Comparison of ENCODE assay signal across 12 mouse cellular contexts in the genomic region with DNA sequence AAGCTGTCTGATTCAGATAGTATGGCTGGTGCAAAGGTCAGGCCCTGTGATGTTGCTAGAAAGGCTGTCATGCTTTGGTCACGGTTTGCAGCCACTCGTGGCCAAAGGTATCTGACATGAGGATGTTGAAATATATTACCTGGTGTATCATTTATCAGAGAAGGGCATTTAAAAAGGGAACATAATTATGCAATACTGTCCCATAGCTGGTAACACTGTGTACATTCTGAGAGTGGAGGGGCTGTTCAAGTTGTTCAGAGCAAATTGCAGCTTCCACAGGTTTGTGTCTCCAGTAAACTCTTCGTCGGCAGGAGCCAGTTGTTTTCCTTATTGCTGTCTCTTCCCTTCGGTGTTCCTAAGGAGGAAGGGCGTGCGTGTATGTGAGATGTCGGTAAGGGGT.
"Had no signal": no experiment of that assay in that cellular context is flagged by ENCODE, and none has a peak within 500 bp of the region (broad histone marks: within the 10 kb centered on the region; RNA-seq: fewer than 3 reads in every experiment).

No protein-coding gene starts in this region.

- H3K4me3 ChIP-seq: layer of hippocampus, adult 2 months; limb, embryonic 13.5 days; midbrain, embryonic 12.5 days; neural tube, embryonic 13.5 days had no signal

- H3K9me3 ChIP-seq: limb, embryonic 13.5 days; midbrain, embryonic 12.5 days; neural tube, embryonic 13.5 days had no signal

- H3K36me3 ChIP-seq: midbrain, embryonic 12.5 days had no signal

- DNase-seq: kidney, adult 18-20 months; kidney, postnatal 10 days; kidney, postnatal 4 days; left cerebral cortex, postnatal 4 days; right cerebral cortex, postnatal 25 days; thymus, postnatal 36 days had no signal

- H3K4me2 ChIP-seq: limb, embryonic 13.5 days; midbrain, embryonic 12.5 days; neural tube, embryonic 13.5 days had no signal

- ATAC-seq: midbrain, embryonic 16.5 days had no signal

- H3K27me3 ChIP-seq: limb, embryonic 13.5 days; midbrain, embryonic 12.5 days; neural tube, embryonic 13.5 days had no signal

- H3K9ac ChIP-seq: limb, embryonic 13.5 days; liver, embryonic 14.5 days; midbrain, embryonic 12.5 days; neural tube, embryonic 13.5 days had no signal

- H3K27ac ChIP-seq: layer of hippocampus, adult 2 months; limb, embryonic 13.5 days; liver, embryonic 14.5 days; midbrain, embryonic 12.5 days; neural tube, embryonic 13.5 days had no signal
